Mouse (Mus musculus) stomach, postnatal 0 days (tissue): ENCODE measurements at regions not wholly inside any gene's neighbourhood (a gene's known extent, or its start where the extent isn't known, plus 50 kb on each side); places are given as distances from the start of the nearest gene placed in this dataset.

Experiments used
- CTCF ChIP-seq: IDR thresholded peaks from 2 replicates; pipeline ENCODE4 v1.5.1; 2016; ENCODE audit warnings: antibody characterized with exemption, low read depth, mild to moderate bottlenecking, moderate library complexity
- EP300 ChIP-seq: optimal IDR thresholded peaks from 2 replicates; pipeline ENCODE3; 2016; ENCODE audit warnings: antibody characterized with exemption

DNA sequence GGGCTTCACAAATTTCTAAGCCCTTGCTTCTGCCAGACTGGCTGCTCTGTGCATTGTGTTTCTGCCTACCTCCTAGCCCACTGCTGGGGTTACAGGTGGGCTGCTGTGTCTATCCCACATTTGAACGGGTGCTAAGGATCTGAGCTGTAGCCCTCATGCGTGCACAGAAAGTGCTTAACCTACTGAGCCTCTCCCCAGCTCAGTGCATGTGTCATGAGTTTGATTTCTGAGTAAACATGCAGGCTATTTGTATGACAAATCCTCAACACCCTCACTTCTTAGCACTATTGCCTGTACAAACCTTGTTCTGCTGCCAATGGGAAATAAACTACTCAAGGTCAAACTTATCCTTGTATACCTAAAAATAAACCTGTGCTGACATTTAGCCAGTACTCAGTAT, 163.9 kb upstream of the Clnk start:
- no peak for TF ChIP-seq CTCF
- no peak for TF ChIP-seq EP300
